Mouse (Mus musculus): Measurements from ENCODE around the gene Zmynd11.
"Not testable (repeated sequence)": the region's sequence is repeated elsewhere in the genome, so short reads cannot be mapped to it uniquely, and the experiment has no call there.

The Zmynd11 gene

GRCm38 (mm10) chr13:9764646-9765536 is at the start of gene Zmynd11:
Gene Zmynd11 (minus strand): TSS chr13:9765330.
- DNase-seq (ENCODE audit: low read depth): no peak

- no peak for DNase-seq (ENCODE audit: low read depth)
These were observed 30.9 kb upstream of the Zmynd11 start for GRCm38 (mm10) chr13:9795889-9796631.

DNA sequence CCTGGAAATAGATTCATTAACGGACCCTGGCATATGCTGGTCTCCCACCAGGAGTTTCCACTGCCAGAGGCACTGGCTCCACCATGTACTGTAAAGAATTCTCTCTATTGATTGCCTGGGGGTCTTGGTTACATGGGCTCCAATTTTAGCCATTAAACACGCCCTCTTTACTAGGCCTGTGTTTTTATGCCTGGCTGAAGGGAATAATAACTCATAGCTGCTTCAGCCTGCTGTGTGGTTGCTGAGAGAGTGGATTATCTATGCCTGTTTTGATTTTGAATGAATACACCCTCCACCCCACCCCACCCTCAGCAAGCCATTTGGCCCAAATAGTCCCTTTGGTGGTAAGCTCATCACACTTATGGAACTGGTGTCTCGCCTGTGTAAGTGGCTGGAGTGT is 20.9 kb upstream of the Zmynd11 start:
- no peak for DNase-seq (ENCODE audit: low read depth)

- no peak for DNase-seq (ENCODE audit: low read depth)
These were observed 18.6 kb upstream of the Zmynd11 start for GRCm38 (mm10) chr13:9783717-9784116.

GRCm38 (mm10) chr13:9775901-9776300 is 10.8 kb upstream of the Zmynd11 start:
- DNase-seq (ENCODE audit: low read depth): no peak

DNA sequence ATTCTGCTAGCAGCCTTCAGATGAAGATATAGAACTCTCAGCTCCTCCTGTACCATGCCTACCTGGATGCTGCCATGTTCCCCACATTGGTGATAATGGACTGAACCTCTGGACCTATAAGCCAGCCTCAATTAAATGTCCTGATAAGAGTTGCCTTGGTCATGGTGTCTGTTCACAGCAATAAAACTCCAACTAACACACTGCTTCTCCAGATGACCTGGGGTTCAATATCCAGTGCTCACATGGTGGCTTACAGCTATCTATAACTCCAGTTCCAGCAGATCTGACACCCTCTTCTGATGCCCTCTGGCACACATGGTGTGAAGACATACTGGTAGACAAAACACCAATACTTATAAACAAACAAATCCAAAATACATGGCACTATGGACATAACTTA is 8.9 kb upstream of the Zmynd11 start:
- DNase-seq (ENCODE audit: low read depth): no peak

DNA sequence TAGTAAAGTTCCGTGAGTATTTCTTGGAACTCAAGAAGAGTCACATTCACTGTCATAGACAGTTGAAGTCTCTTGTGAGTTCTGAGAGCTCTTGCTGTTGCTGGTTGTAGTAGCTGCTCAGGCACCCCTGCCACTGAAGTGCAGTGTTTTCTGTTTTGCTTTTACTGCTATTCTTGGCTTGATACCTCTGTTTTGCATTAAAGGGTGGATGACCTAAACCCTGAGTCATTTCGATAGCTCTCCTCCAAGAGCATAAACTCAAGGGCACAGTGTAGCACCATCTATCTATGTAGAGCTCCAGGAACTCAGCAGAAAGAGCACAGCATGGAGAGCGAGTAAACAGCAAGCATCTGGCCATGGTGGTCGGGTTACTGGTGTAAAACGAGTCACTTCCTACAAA is 2.1 kb upstream of the Zmynd11 start:
- no peak for DNase-seq (ENCODE audit: low read depth)

DNA sequence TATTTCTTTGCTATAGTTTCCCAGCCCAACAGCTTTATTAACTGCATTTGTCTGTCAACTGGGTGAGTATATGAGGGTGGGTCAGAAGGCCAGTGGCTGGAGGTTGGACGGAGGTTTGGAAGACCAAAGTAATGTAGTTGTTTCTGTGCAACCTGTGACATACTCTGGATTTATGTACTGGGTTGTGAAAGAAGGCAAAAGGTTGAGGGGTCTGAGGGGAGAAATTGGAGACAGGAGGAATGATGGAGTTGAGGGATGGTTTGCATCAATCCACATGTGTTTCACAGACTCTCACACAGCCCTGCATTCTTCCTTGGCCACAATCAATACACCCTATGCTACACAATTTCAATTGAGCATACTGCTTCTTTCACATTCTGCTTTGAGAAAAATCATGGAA is 1.4 kb upstream of the Zmynd11 start:
- DNase-seq (ENCODE audit: low read depth): no peak

DNA sequence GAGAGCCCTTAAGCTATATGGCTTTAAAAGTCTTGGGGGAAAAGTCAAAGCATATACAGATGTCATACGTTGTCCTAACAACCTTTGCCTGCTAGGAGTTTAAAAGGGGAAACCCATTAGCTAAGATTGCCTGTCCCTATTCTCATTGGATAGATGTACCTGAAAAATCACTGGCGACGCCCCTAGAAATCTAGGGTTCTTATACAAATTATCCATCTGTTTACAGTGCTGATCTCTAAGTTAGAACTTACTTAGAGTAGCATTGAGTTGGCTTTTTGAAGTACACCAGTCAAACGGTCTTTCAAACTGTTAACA is 364 bp upstream of the Zmynd11 start:
- no peak for DNase-seq (ENCODE audit: low read depth)

DNA sequence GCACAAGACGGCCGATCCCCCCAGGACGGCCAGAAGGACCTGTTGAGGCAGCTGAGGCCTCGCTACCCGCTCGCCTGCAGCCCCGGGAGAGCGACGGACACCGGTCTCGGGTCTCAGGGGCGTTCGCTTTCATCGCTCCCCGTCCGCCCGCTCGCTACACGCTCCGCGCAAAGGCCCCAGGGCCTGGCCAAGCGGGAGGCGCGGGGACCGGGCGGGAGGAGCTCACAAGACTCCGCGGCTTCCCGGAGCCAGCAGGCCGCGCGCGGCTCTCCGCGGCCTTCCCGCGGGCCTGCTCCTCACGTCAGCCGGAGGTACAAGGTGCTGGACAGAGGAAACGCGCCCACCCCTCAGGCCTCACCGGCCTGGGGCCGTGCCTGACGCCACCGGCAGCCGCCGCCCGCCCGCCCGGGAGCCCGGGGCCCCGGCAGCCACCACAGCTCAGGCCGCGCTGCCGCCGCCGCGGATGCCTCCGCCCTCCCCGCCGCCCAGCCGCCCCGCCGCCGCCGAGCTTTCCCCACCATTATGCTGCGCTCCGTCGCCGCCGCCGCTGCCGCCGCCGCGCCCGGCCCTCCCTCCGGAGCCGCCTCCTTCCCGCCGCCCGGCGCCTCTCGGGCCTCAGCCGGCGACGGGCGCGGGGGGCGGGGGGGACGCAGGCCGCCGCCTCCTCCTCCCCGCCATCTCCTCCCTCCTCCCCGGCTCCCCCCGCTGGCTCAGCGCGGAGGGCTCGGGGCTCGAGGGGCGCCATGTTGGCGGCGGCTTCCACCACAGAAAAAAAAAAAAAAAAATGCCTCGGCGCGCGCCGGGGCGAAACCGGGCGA is 1.1 kb downstream of the Zmynd11 start:
- DNase-seq (ENCODE audit: low read depth): no peak

DNA sequence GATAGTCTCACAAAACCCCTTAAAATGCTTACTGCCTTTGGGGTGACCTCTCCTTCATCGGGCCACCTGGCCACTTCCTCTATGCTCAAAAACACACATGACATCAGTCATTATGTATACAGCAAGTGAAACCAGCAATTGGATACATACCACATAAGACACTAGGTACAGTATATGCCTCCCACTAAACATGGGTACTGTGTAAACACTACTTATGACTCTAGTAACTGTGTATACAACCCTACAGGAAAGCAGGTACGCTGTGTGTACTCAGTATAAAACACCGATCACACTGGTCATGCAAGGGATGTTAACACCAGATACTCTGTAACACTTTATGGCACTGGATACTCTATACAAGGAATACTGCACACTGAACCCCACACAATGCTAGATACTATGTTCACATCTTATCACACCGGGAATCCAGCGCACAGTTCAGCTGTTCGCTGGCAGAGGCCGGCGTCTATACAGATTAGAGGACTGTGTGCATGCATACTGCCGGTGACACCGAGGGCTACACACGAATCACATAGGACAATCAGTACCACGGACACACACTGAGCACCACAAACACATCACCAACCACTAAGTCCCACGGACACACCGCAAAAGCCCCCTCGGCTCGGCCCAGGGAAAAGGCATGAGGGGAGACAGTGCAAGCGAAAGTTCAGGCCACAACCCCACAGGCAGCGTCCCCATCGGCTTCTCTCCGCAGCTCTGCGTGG is 1.9 kb downstream of the Zmynd11 start:
- peak; percentile 57 for DNase-seq (ENCODE audit: low read depth)

- no peak for DNase-seq (ENCODE audit: low read depth)
These were observed 5.1 kb downstream of the Zmynd11 start for GRCm38 (mm10) chr13:9760057-9760456.

- DNase-seq (ENCODE audit: low read depth): no peak
These were observed 7.2 kb downstream of the Zmynd11 start for GRCm38 (mm10) chr13:9757842-9758491.

GRCm38 (mm10) chr13:9753706-9754105 is 11.4 kb downstream of the Zmynd11 start:
- no peak for DNase-seq (ENCODE audit: low read depth)

GRCm38 (mm10) chr13:9750320-9750719 is 14.8 kb downstream of the Zmynd11 start:
- DNase-seq (ENCODE audit: low read depth): no peak

- no peak for DNase-seq (ENCODE audit: low read depth)
These were observed 15.3 kb downstream of the Zmynd11 start for GRCm38 (mm10) chr13:9749796-9750195.

GRCm38 (mm10) chr13:9738190-9738589 is 26.9 kb downstream of the Zmynd11 start:
- no peak for DNase-seq (ENCODE audit: low read depth)

DNA sequence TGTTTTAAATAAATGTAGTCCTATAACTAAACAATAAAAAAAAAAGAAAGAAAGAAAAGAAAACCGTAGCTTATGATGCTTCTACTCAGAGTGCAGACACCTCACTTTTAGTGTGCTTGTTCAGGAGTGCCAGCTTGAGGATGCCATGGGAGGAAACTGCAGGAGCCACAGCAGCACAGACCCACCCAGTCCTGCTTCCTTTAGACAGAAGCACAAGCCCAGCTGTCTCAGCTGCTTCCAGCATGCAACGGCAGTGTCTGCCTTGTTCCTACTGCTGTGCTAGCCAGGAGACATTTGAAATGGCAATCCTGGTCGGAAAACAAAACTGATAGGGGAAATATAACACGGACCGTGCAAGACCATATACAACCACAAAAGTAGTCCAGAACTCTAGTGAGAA is 28.1 kb downstream of the Zmynd11 start:
- DNase-seq (ENCODE audit: low read depth): no peak

DNA sequence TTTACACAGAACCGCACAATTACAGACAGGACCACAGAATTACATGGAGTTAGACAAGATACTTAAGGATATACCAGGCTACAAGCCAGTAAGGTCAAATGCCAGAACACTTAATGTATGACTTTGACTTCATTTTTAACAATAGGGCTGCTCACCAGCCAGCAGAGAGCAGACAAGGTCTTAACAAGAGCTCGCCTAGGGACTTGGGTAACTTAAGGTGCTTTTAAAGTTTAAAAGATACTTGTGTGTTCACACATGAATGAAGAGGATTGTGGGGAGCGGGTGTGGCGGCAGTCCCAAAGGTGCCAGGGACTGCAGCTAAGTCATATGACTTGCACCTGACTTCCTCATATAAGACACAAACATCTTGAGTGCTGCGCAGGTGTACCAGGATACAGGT is 32.9 kb downstream of the Zmynd11 start:
- not testable (repeated sequence) for DNase-seq (ENCODE audit: low read depth)

DNA sequence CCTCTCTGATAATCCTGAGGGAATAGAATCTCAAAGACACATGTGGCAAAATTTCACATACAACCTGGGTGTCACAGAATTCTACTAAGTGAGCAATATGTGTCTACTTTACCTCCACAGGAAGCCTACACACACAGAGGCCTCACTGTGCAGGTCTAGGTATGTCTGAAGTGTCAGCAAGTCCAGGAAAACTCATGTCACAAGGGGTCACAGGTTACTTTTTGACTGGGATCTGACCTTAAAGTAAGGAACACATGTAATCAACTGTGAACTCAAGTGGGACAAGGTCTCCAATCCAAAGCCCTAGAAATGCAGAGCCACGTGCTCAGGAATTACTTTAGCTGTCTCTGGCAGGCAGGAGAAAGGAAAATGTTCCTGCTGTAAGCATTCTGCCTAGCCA is 36.1 kb downstream of the Zmynd11 start:
- DNase-seq (ENCODE audit: low read depth): no peak

DNA sequence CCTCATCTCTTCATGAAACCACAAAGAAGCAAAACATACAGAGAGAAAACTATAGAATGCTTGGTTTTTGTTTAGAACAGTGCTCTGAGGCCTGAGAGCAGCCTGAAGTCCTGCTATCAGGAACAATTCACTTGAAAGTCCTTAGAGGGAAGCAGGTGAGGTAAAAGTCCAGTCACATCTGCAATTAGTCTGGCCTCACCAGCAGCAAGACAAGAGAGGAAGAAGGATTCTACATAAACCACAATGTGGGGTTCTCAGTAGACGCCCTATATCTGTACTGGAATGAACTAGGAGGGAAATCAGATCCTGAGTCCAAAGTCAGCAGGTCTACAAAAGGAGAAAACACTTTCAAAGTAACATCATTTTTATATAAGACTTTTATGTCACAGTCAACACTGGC is 49.9 kb downstream of the Zmynd11 start:
- no peak for DNase-seq (ENCODE audit: low read depth)
